Mouse (Mus musculus): ENCODE data around the gene Nudt4. TPM values are rescaled to one million over a fixed set of nuclear protein-coding genes. Genes with fewer than 3 reads are reported as not detected.

Nudt4 gene
- polyA plus RNA-seq (2012; fragmentation: generic; extraction: Trizol): 10 to 100 TPM; 12.2 to 30.3 TPM

GRCm38 (mm10) chr10:95563851-95564845, at the start of gene Nudt4:
Gene Nudt4, minus strand, starts transcription at chr10:95564146.

DNA sequence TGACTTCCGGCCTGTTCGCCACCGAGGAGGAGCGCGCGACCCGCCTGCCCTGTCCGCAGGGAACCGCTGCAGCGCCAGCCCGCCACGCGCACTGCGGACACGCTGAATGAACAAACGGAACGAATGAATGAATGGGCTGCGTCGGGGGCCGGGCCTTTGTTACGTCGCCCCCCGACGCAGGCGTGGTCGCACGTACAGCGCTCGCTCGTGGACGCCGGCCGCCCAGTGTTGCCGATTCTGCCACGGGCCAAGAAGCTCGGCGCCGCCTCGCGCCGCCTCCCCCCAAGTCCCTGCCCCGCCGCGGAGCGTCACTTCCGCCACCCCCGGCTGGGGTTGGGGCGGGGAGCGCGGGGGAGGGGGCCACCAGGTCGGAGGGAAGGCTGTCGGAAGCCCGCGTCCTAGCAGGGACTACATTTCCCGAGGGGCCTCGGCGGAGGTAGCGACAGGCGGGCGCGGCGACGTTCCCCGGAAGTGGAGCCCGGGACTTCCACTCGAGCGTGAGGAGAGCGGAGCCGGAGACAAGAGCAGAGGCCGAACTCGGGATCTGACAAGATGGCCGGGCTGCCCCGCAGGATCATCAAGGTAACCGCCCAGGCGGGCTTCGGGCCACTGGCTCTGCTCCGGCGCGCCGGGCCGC, 49.2 kb downstream of the Nudt4 start, which contains the start of gene Ube2n:
TSS of gene Ube2n (plus strand) at position 490 of the 637 bp plus-strand sequence.

DNA sequence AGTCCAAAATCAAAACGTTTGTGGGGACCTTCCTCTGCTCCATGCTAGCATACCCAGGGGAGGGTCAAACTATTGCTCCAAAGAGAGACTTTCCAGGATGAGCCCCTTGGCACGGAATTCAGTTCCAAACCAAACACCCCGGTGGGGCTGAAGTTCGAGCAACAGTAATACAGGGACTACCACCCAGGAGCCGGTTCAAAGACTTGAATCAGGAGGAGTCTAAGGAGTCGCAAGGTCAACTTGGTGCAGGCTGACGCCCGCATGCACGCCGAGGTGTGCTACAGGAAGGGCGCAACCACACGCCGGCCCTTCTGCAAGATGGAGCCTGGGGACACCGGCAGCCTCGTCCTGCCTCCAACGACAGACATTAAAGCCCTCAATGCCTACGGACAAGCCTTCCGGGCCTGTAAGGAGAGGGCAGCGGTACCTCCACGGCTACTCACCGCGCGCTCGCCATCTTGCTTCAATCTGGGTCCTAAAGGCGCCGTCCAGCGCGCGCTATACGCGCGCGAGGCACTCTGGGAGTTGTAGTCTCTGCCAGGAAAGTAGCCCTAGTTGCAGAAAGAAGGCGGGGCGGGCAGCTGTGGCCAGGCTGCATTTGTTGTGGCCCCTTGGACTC, 62.4 kb downstream of the Nudt4 start, which contains the start of gene Mrpl42:
TSS of gene Mrpl42 (minus strand) at position 478 of the 619 bp plus-strand sequence.

Other genes starting within 250 kb of the Nudt4 start
- gene Cradd, start 240.0 kb downstream of the Nudt4 start, polyA plus RNA-seq (2012; fragmentation: generic; extraction: Trizol): 10 to 100 TPM in 1 of 2 experiments, 1 to 10 TPM in 1; 3.5 to 10.2 TPM
- 1 to 10 TPM; 1.4 to 2.9 TPM for gene Socs2, start 147.0 kb downstream of the Nudt4 start, polyA plus RNA-seq (2012; fragmentation: generic; extraction: Trizol)
- gene Mrpl42, start 62.2 kb downstream of the Nudt4 start, polyA plus RNA-seq (2012; fragmentation: generic; extraction: Trizol): 100 to 1,000 TPM in 1 of 2 experiments, 10 to 100 TPM in 1; 77.3 to 167 TPM
- gene Ube2n, start 49.0 kb downstream of the Nudt4 start, polyA plus RNA-seq (2012; fragmentation: generic; extraction: Trizol): 100 to 1,000 TPM; 116 to 119 TPM
- gene Anapc15-ps, start 109.3 kb upstream of the Nudt4 start, polyA plus RNA-seq (2012; fragmentation: generic; extraction: Trizol): under 1 TPM; 0.46 to 0.54 TPM